Mouse (Mus musculus) kidney, embryonic 16.5 days (tissue): ENCODE measurements around the gene Pfkm. TPM values are rescaled to one million over a fixed set of nuclear protein-coding genes. Genes with fewer than 3 reads are reported as not detected.
A peak's percentile ranks its signal among the peaks of the same experiment; 100 is the strongest.

Experiments
- ATAC-seq: fragments of 200-750 bp; cut with Nextera tagmentation; 2 replicates; pipeline ENCODE4 v1.8.0; 2017; ENCODE audit warnings: moderate TSS enrichment; ENCODE audit not compliant: low FRiP score, low TSS enrichment
- H3K27ac ChIP-seq: fragments of 300-500 bp; sonication (generic); 2 replicates; pipeline ENCODE4 v1.5.1; 2014; ENCODE audit warnings: low read length
- H3K27me3 ChIP-seq: fragments of 300-500 bp; sonication (generic); 2 replicates; pipeline ENCODE4 v1.6.1; 2014; ENCODE audit warnings: low read length, control low read depth, mixed read lengths; ENCODE audit not compliant: insufficient read depth
- H3K36me3 ChIP-seq: fragments of 300-500 bp; sonication (generic); 2 replicates; pipeline ENCODE4 v1.6.1; 2014; ENCODE audit warnings: low read length, control low read depth, mixed read lengths; ENCODE audit not compliant: insufficient read depth
- H3K4me1 ChIP-seq: fragments of 300-500 bp; sonication (generic); 2 replicates; pipeline ENCODE4 v1.6.1; 2014; ENCODE audit warnings: low read length, control low read depth, mixed read lengths; ENCODE audit not compliant: insufficient read depth
- H3K4me2 ChIP-seq: fragments of 300-500 bp; sonication (generic); replicated peaks from 2 replicates; pipeline ENCODE4 v1.6.1; 2014; ENCODE audit warnings: low read depth, low read length
- H3K4me3 ChIP-seq: fragments of 300-500 bp; sonication (generic); 2 replicates; pipeline ENCODE4 v1.5.1; 2014; ENCODE audit warnings: mild to moderate bottlenecking, low read length
- H3K9ac ChIP-seq: fragments of 300-500 bp; sonication (generic); replicated peaks from 2 replicates; pipeline ENCODE4 v1.6.1; 2014; ENCODE audit warnings: low read length
- H3K9me3 ChIP-seq: fragments of 300-500 bp; sonication (generic); 2 replicates; pipeline ENCODE4 v1.6.1; 2016; ENCODE audit warnings: low read length, control low read depth
- WGBS: fragments of 180-500 bp; shearing (Covaris S2); extraction: QIAGEN DNeasy Blood & Tissue Kit; methylation state at CpG from one replicate; pipeline ENCODE4 v1.1.7; 2014; 5-methylcytosine and 5-hydroxymethylcytosine counted together
- polyA plus RNA-seq: library from polyadenylated mRNA; unstranded; fragments of >200 nt; fragmentation: Nextera tagmentation; extraction: Ambion mirVana; gene quantifications from 2 replicates; pipeline ENCODE4 v1.2.1, GENCODE M21; 2015

Pfkm gene
- polyA plus RNA-seq = 45.7 and 45.8 TPM in 2 replicates

GRCm38 (mm10) chr15:98092372-98093120 lies at the start of gene Pfkm:
Gene Pfkm (plus strand): TSS chr15:98092589.
- Histone ChIP-seq H3K4me3 (peak within 1 kb of the TSS; percentile 96), H3K36me3 (0 out of 2 replicates have a peak, but pooled peaks cover 6% of the 10 kb centered on the region), H3K9me3 (no peaks in the 10 kb centered on the region; the same call in 1 of the 2 replicates), H3K27me3 (no peaks in the 10 kb centered on the region), H3K4me2 (peak within 1 kb of the TSS; percentile 87), H3K4me1 (peaks cover 16% of the 10 kb centered on the region), H3K27ac (peak within 1 kb of the TSS; percentile 96), H3K9ac (peak within 1 kb of the TSS; percentile 94)
- ATAC-seq = no peak
- WGBS = 0% methylated on average over 30 of the region's 30 CpGs

- Histone ChIP-seq H3K27me3 (no peaks in the 10 kb centered on the region), H3K27ac (no peak overlapping the region), H3K4me1 (no peaks in the 10 kb centered on the region), H3K4me3 (no peak overlapping the region), H3K9ac (no peak overlapping the region), H3K4me2 (no peak overlapping the region), H3K9me3 (peaks cover 3% of the 10 kb centered on the region; the same call in 1 of the 2 replicates), H3K36me3 (peaks cover 73% of the 10 kb centered on the region)
- 93% methylated on average over 6 of the region's 6 CpGs for WGBS
- no peak for ATAC-seq
Observed at GRCm38 (mm10) chr15:98043967-98044366, 48.4 kb upstream of the Pfkm start.

DNA sequence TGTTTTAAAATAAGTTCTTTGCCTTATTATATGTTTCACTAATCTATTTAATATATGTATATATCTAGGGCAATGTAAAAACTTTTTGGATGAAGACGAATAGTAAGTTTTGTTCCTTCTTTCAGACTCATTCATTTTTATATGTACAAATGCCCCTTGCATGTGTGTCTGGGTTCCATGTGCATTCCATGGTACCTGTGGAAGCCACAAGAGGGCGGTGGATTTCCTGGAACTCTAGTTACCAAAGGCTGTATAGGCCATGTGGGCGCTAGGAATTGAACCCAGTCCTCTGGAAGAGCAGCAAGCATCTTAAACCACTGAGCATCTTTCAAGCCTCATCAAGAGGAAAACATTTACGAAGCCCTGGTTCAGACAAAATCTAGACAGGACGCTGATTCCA lies 48.0 kb upstream of the Pfkm start:
- peaks cover 73% of the 10 kb centered on the region for H3K36me3 ChIP-seq
- ATAC-seq = no peak
- H3K9ac ChIP-seq = no peak overlapping the region
- no peak overlapping the region for H3K27ac ChIP-seq
- no peaks in the 10 kb centered on the region for H3K4me1 ChIP-seq
- peaks cover 3% of the 10 kb centered on the region; the same call in 1 of the 2 replicates for H3K9me3 ChIP-seq
- no peaks in the 10 kb centered on the region for H3K27me3 ChIP-seq
- 96% methylated on average over 5 of the region's 5 CpGs for WGBS
- H3K4me2 ChIP-seq = no peak overlapping the region
- no peak overlapping the region for H3K4me3 ChIP-seq

DNA sequence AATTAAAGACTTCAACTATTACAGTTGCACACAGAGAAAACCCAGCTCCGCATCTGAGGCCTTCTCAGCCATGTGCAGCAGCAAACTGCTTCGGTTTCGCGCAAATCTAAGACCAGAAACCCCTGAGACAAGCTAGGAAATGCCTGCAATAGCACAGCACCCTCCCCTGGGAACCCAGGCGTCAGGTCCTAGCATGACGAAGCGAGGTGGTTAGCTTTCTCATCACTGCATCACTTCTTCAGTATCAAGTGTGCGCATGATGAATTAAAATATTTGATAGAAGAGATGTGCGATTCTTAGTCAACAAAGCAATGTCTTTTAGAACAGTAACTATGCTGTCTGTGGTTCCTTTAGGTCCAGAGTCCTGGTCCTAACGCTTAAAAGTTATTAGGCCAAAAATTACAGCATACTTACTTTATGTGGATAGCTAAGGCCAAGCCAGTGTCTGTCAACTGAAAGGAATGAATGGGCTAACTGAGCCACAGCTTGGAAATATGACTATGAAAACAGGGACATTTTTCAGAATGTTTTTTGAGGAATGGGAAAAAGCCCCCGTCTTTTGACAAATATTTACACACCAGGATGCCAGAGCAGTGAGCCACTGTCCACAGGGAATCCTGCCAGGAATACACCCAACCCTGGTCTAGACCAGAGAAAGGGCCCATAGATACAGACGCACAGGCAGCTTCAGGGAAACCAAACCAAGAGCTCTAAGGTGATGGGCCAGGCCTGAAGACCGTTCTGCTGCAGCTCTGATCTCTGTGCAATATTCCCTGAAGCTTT lies 43.3 kb upstream of the Pfkm start:
- Histone ChIP-seq H3K9me3 (peaks cover 3% of the 10 kb centered on the region; the same call in 1 of the 2 replicates), H3K4me2 (no peak overlapping the region), H3K4me1 (no peaks in the 10 kb centered on the region), H3K36me3 (peaks cover 62% of the 10 kb centered on the region), H3K9ac (no peak overlapping the region), H3K4me3 (no peak overlapping the region), H3K27ac (no peak overlapping the region), H3K27me3 (no peaks in the 10 kb centered on the region)
- WGBS = 93% methylated on average over 13 of the region's 13 CpGs
- ATAC-seq = no peak

DNA sequence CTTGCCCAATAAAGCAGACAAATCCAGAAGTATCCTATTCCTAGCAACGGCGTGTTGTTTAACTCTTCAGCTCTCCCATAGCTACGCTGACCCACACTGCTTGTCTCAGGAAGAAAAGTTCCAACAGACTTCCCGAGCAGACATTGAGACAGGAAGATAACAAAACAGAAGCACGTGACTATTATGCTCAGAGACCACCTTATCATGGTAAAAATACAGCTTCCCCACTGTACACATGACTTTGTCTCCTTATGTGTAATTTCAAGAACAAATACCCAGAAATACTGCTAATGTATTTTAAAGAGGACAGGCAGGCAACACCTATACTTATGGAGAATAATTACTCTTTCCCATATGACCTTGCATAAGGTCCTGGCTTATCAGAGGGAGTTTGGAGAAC lies 40.7 kb upstream of the Pfkm start:
- no peak overlapping the region for H3K9ac ChIP-seq

DNA sequence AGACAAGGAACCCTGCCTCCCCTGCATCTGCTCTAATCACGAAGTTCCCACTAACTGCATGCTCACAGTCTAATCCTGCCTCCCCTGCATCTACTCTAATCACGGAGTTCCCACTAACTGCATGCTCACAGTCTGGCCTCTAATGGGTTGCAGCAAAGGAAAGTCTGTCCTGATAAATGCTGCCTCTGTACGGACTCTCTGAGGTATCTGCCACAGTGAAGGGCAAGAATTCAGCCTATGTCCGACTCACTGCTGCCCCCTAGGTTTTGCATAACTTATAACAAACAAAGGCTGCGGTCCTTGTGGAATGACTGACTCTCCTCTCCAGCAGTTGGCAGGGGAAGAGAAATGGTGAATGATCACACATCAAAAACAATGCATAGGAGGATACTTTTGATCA lies 37.1 kb upstream of the Pfkm start:
- WGBS = 39% methylated on average over 5 of the region's 5 CpGs
- Histone ChIP-seq H3K4me1 (no peaks in the 10 kb centered on the region), H3K9me3 (no peaks in the 10 kb centered on the region), H3K27ac (no peak overlapping the region), H3K27me3 (no peaks in the 10 kb centered on the region), H3K9ac (no peak overlapping the region), H3K4me2 (no peak overlapping the region), H3K36me3 (peaks cover 47% of the 10 kb centered on the region), H3K4me3 (no peak overlapping the region)
- ATAC-seq = no peak

More for the DNA sequence above, 40.7 kb upstream of the Pfkm start:
- Histone ChIP-seq H3K36me3 (peaks cover 43% of the 10 kb centered on the region), H3K27me3 (no peaks in the 10 kb centered on the region), H3K4me1 (no peaks in the 10 kb centered on the region), H3K4me2 (no peak overlapping the region), H3K4me3 (no peak overlapping the region), H3K27ac (no peak overlapping the region), H3K9me3 (no peaks in the 10 kb centered on the region)
- ATAC-seq = no peak
- 88% methylated on average over 5 of the region's 5 CpGs for WGBS

GRCm38 (mm10) chr15:98065881-98066280 lies 26.5 kb upstream of the Pfkm start:
- no peak overlapping the region for H3K9ac ChIP-seq
- H3K4me1 ChIP-seq = no peaks in the 10 kb centered on the region
- ATAC-seq = no peak
- H3K4me3 ChIP-seq = no peak overlapping the region
- H3K27ac ChIP-seq = no peak overlapping the region
- H3K27me3 ChIP-seq = no peaks in the 10 kb centered on the region
- H3K36me3 ChIP-seq = peaks cover 61% of the 10 kb centered on the region
- no peak overlapping the region for H3K4me2 ChIP-seq
- 88% methylated on average over 5 of the region's 5 CpGs for WGBS
- H3K9me3 ChIP-seq = no peaks in the 10 kb centered on the region

- peaks cover 58% of the 10 kb centered on the region for H3K36me3 ChIP-seq
- no peak overlapping the region for H3K4me2 ChIP-seq
- no peak overlapping the region for H3K4me3 ChIP-seq
- H3K27ac ChIP-seq = no peak overlapping the region
- no peak overlapping the region for H3K9ac ChIP-seq
- H3K9me3 ChIP-seq = no peaks in the 10 kb centered on the region
- no peak for ATAC-seq
- no peaks in the 10 kb centered on the region for H3K27me3 ChIP-seq
- no peaks in the 10 kb centered on the region for H3K4me1 ChIP-seq
- 96% methylated on average over 12 of the region's 12 CpGs for WGBS
Observed at GRCm38 (mm10) chr15:98066602-98067001, 25.8 kb upstream of the Pfkm start.

- no peaks in the 10 kb centered on the region for H3K4me1 ChIP-seq
- WGBS = 51% methylated on average over 3 of the region's 3 CpGs
- H3K27me3 ChIP-seq = no peaks in the 10 kb centered on the region
- H3K4me2 ChIP-seq = no peak overlapping the region
- H3K27ac ChIP-seq = no peak overlapping the region
- no peak overlapping the region for H3K4me3 ChIP-seq
- H3K9ac ChIP-seq = no peak overlapping the region
- ATAC-seq = no peak
- peaks cover 53% of the 10 kb centered on the region for H3K36me3 ChIP-seq
- no peaks in the 10 kb centered on the region for H3K9me3 ChIP-seq
Observed at GRCm38 (mm10) chr15:98067492-98067891, 24.9 kb upstream of the Pfkm start.

DNA sequence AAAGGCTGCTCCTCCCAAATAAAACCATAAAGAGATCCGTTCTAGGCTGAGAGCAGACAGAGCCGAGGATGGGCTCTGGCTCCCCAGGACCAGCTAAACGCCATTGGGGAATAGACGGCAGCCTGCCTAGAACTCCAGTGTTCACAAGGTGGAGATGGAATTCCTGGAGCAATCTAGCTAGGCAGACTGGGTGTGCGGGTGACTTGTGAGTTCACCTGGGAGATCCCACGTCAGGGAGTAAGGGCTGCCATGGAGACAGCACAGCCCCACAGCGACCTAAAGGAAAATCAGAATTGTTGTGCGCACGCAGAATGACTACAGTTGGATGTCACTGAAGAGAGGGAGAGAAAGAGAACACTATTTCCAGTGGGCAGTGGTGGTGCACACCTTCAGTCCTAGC lies 23.9 kb upstream of the Pfkm start:
- no peak for ATAC-seq
- no peak overlapping the region for H3K4me2 ChIP-seq
- no peak overlapping the region for H3K9ac ChIP-seq
- no peaks in the 10 kb centered on the region for H3K4me1 ChIP-seq
- 85% methylated on average over 9 of the region's 9 CpGs for WGBS
- H3K9me3 ChIP-seq = no peaks in the 10 kb centered on the region
- H3K36me3 ChIP-seq = peaks cover 48% of the 10 kb centered on the region
- no peak overlapping the region for H3K27ac ChIP-seq
- no peaks in the 10 kb centered on the region for H3K27me3 ChIP-seq
- H3K4me3 ChIP-seq = no peak overlapping the region
